Mouse (Mus musculus): ENCODE data around the gene Clca3a1.

- TF ChIP-seq POLR2A (IDR thresholded peaks at IDR 0.05; ENCODE audit: extremely low read depth, insufficient read depth, low read length), result no peak
- no peak for TF ChIP-seq CTCF (IDR thresholded peaks at IDR 0.05; ENCODE audit: low read depth, low read length)
Measured at GRCm38 (mm10) chr3:144688284-144688683, 72.5 kb downstream of the Clca3a1 start.
